Mouse (Mus musculus): Measurements from ENCODE around the gene Rab37. TPM values are rescaled to one million over a fixed set of nuclear protein-coding genes. Genes with fewer than 3 reads are reported as not detected.

The Rab37 gene
- polyA plus RNA-seq, 1 experiment from 2014 or later = 2.3 TPM

DNA sequence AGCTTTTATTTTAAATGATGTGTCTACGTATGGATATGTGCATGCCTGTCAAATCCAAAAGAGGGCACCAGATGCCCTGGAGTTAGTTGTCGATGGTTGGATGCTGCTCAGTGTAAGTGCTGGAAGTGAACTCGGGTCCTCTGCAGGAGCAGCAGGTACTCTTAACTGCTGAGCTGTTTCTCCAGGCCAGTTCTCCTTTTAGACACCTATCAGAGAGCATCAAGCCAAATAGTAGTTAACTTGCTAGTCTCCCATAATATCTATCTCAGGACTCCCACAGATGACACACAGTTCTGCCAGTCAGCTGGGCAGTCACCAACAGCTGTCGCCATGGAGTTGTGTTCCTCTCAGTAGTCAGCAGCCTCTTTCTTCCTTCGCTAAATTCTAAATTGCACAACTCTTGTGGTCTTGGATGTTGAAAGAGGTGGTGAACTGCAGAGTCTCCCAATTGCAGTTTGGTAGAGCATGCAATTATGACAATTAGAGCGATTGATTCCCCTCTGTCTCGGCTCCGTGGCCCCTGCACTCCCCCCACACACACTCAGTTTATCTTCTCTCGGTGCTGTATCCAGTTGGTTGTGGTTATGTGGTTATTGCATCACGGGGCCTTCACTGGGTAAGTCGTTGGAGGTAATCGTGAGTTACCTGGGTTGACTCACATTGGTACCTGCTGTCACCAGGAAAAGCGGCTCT is 97.5 kb downstream of the Rab37 start:
- H3K27ac ChIP-seq (ENCODE audit: low read length) = no peak overlapping the region
- no peak overlapping the region; the same call in 1 of the 2 replicates for H3K4me2 ChIP-seq (ENCODE audit: low read depth, low read length)
- no peaks in the 10 kb centered on the region for H3K27me3 ChIP-seq (ENCODE audit: control insufficient read depth, insufficient read depth, low read length)
- peaks cover 11% of the 10 kb centered on the region for H3K4me1 ChIP-seq (ENCODE audit: control insufficient read depth, insufficient read depth, low read length)
- no peak for ATAC-seq (ENCODE audit: insufficient read depth, low FRiP score)
- 83% methylated on average over 13 of the region's 13 CpGs for WGBS
- H3K4me3 ChIP-seq (replicated peaks; ENCODE audit: low read length) = no peak overlapping the region
- no peaks in the 10 kb centered on the region for H3K9me3 ChIP-seq (replicated peaks; ENCODE audit: control insufficient read depth, low read length)
- no peak overlapping the region for H3K9ac ChIP-seq (ENCODE audit: low read length)
- H3K36me3 ChIP-seq (ENCODE audit: control insufficient read depth, insufficient read depth, low read length) = no peaks in the 10 kb centered on the region

DNA sequence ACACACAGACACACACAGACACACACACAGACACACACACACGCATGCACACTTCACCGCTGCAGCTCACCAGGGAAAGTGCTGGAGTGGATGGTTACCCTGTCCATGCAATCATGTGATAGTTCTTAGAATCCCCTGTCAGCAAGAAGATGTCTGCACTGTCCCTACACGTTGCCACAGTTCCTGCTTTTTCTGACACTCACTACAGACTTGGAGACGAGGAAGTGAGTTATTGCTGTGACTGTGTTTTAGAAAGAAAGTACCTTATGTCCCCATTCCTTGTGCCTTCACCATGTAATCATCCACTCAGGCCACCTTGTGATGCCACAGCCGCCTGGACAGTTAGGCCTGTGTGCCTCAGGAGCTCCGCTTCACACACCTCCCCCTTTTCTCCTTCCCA is 98.1 kb downstream of the Rab37 start:
- no peaks in the 10 kb centered on the region for H3K36me3 ChIP-seq (ENCODE audit: control insufficient read depth, insufficient read depth, low read length)
- peaks cover 11% of the 10 kb centered on the region for H3K4me1 ChIP-seq (ENCODE audit: control insufficient read depth, insufficient read depth, low read length)
- no peak for ATAC-seq (ENCODE audit: insufficient read depth, low FRiP score)
- H3K4me2 ChIP-seq (ENCODE audit: low read depth, low read length) = no peak overlapping the region
- no peak overlapping the region for H3K9ac ChIP-seq (ENCODE audit: low read length)
- no peaks in the 10 kb centered on the region for H3K9me3 ChIP-seq (replicated peaks; ENCODE audit: control insufficient read depth, low read length)
- H3K27me3 ChIP-seq (ENCODE audit: control insufficient read depth, insufficient read depth, low read length) = no peaks in the 10 kb centered on the region
- no peak overlapping the region for H3K27ac ChIP-seq (ENCODE audit: low read length)
- WGBS = 84% methylated on average over 6 of the region's 6 CpGs
- H3K4me3 ChIP-seq (replicated peaks; ENCODE audit: low read length) = no peak overlapping the region

DNA sequence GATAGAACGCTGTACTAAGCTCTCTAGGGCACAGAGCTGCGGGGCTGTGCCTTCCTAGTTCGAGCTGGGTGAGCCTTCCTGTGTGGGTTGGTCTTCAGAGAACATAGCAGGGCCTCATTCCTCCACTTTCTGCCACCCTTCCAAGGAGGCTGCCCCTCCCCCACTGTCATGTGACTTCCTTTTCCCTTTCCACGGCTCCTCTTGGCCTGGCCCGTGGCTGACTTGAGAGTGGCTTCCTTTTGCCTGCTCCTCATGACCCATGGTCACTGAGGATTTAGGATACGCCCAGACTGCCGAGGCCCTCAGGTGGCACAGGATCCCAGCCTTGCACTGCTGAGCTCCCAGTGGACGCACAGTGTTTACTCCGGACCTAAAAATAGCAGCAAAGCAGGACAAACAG is 100.9 kb downstream of the Rab37 start:
- no peak overlapping the region; the same call in 1 of the 2 replicates for H3K9ac ChIP-seq (ENCODE audit: low read length)
- no peaks in the 10 kb centered on the region for H3K36me3 ChIP-seq (ENCODE audit: control insufficient read depth, insufficient read depth, low read length)
- H3K4me1 ChIP-seq (ENCODE audit: control insufficient read depth, insufficient read depth, low read length) = peaks cover 6% of the 10 kb centered on the region; the same call in 1 of the 2 replicates
- H3K27ac ChIP-seq (ENCODE audit: low read length) = peak overlapping the region; percentile 55; the same call in 1 of the 2 replicates
- H3K4me2 ChIP-seq (ENCODE audit: low read depth, low read length) = no peak overlapping the region
- H3K4me3 ChIP-seq (replicated peaks; ENCODE audit: low read length) = no peak overlapping the region
- no peaks in the 10 kb centered on the region for H3K9me3 ChIP-seq (replicated peaks; ENCODE audit: control insufficient read depth, low read length)
- ATAC-seq (ENCODE audit: insufficient read depth, low FRiP score) = peak; percentile 21; the same call in 1 of the 2 replicates
- WGBS = 46% methylated on average over 9 of the region's 9 CpGs
- no peaks in the 10 kb centered on the region for H3K27me3 ChIP-seq (ENCODE audit: control insufficient read depth, insufficient read depth, low read length)

DNA sequence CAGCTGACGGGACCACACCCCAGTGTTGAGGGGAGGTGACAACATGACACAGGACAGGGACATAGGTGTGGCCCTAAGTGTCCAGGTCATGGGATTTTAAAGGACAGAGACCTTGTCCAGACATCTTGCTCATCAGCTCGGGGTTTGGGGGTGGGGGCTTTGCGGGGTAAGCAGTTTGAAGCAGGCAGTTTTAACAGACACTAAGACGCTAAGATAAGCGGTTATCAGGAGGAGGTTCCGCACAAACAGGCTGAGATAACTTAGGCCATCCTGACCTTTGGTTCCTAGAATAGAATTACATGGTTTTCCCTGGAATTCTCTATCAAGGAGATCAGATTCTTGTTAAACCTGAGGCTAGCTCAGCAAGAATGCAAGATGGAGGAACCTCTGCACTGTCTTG is 103.5 kb downstream of the Rab37 start:
- Histone ChIP-seq H3K4me3 (replicated peaks; ENCODE audit: low read length) (no peak overlapping the region), H3K9ac (ENCODE audit: low read length) (no peak overlapping the region), H3K36me3 (ENCODE audit: control insufficient read depth, insufficient read depth, low read length) (no peaks in the 10 kb centered on the region), H3K4me1 (ENCODE audit: control insufficient read depth, insufficient read depth, low read length) (no peaks in the 10 kb centered on the region), H3K27ac (ENCODE audit: low read length) (no peak overlapping the region), H3K9me3 (replicated peaks; ENCODE audit: control insufficient read depth, low read length) (no peaks in the 10 kb centered on the region), H3K27me3 (ENCODE audit: control insufficient read depth, insufficient read depth, low read length) (no peaks in the 10 kb centered on the region), H3K4me2 (ENCODE audit: low read depth, low read length) (no peak overlapping the region)
- no peak for ATAC-seq (ENCODE audit: insufficient read depth, low FRiP score)
- 82% methylated on average over 6 of the region's 6 CpGs for WGBS

DNA sequence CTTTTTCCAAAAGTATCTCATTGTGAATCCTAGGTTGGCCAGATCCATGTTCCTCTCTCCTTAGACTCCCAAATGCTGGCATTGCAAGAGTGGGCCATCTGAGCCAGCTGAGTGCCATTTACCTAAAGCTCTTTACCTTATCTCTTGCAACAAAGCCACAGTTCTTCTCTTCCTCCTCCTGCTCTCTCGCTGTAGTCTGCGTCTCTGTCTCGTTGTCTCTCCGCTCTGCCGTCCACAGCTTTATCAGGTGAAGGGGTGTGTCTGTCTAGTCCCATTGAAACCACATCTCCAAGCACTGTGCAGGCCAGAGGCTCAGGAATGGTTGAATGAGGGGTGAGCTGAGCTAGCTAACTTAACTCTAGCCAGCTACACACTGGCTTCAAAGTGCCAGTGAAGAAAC is 104.7 kb downstream of the Rab37 start:
- WGBS = 63% methylated on average over 5 of the region's 5 CpGs
- H3K4me3 ChIP-seq (replicated peaks; ENCODE audit: low read length) = no peak overlapping the region
- no peaks in the 10 kb centered on the region for H3K9me3 ChIP-seq (replicated peaks; ENCODE audit: control insufficient read depth, low read length)
- no peak overlapping the region for H3K9ac ChIP-seq (ENCODE audit: low read length)
- no peak overlapping the region for H3K4me2 ChIP-seq (ENCODE audit: low read depth, low read length)
- no peak for ATAC-seq (ENCODE audit: insufficient read depth, low FRiP score)
- H3K27me3 ChIP-seq (ENCODE audit: control insufficient read depth, insufficient read depth, low read length) = no peaks in the 10 kb centered on the region
- H3K36me3 ChIP-seq (ENCODE audit: control insufficient read depth, insufficient read depth, low read length) = no peaks in the 10 kb centered on the region
- H3K4me1 ChIP-seq (ENCODE audit: control insufficient read depth, insufficient read depth, low read length) = no peaks in the 10 kb centered on the region
- H3K27ac ChIP-seq (ENCODE audit: low read length) = no peak overlapping the region

DNA sequence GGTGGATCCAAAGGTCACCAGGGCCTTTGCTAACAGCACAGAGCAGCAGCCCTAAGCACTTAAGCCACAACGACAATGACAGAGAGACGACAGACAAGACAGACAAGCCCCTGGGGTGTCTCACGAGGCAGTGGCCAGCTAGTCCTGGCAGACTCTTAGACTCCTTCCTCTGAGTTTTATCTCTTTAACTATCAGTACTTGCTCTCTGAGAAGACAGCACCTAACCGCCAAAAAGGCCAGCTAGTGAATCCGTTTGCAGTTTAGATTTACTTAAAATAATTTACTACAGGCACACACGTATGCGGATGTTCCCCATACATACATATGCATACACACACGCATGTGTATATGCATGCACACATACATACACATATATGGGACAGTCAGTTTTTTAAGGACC is 106.3 kb downstream of the Rab37 start:
- Histone ChIP-seq H3K9ac (ENCODE audit: low read length) (no peak overlapping the region), H3K4me3 (replicated peaks; ENCODE audit: low read length) (no peak overlapping the region), H3K9me3 (replicated peaks; ENCODE audit: control insufficient read depth, low read length) (no peaks in the 10 kb centered on the region), H3K27me3 (ENCODE audit: control insufficient read depth, insufficient read depth, low read length) (no peaks in the 10 kb centered on the region), H3K4me1 (ENCODE audit: control insufficient read depth, insufficient read depth, low read length) (no peaks in the 10 kb centered on the region), H3K27ac (ENCODE audit: low read length) (no peak overlapping the region), H3K4me2 (ENCODE audit: low read depth, low read length) (no peak overlapping the region), H3K36me3 (ENCODE audit: control insufficient read depth, insufficient read depth, low read length) (peaks cover 5% of the 10 kb centered on the region; the same call in 1 of the 2 replicates)
- WGBS = 75% methylated on average over 8 of the region's 8 CpGs
- no peak for ATAC-seq (ENCODE audit: insufficient read depth, low FRiP score)

DNA sequence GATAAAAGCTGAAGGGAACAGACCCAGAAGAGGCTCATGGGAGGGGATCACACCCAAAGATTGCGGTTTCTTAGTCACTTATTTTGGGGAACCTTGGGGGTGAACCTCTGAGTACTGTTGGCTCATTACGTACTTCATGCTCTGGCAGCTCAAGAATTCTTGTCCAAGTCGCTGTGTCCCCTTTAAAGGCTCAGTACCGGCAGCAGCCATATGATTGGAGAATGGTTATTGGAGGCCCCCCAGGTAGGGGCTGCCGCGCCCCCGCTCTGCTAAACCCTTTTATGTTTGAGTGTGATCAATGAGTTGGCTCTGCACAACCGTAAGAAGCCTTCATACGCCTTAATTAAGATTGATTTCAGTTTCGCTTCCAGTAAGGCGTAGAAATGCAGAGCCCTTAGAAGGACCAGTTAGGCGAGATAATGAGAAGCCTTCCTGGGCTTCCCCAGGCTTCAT is 107.7 kb downstream of the Rab37 start:
- H3K9me3 ChIP-seq (replicated peaks; ENCODE audit: control insufficient read depth, low read length) = no peaks in the 10 kb centered on the region
- ATAC-seq (ENCODE audit: insufficient read depth, low FRiP score) = no peak
- no peak overlapping the region for H3K4me2 ChIP-seq (ENCODE audit: low read depth, low read length)
- peaks cover 5% of the 10 kb centered on the region; the same call in 1 of the 2 replicates for H3K36me3 ChIP-seq (ENCODE audit: control insufficient read depth, insufficient read depth, low read length)
- no peak overlapping the region for H3K4me3 ChIP-seq (replicated peaks; ENCODE audit: low read length)
- no peak overlapping the region for H3K27ac ChIP-seq (ENCODE audit: low read length)
- no peak overlapping the region for H3K9ac ChIP-seq (ENCODE audit: low read length)
- no peaks in the 10 kb centered on the region for H3K27me3 ChIP-seq (ENCODE audit: control insufficient read depth, insufficient read depth, low read length)
- no peaks in the 10 kb centered on the region for H3K4me1 ChIP-seq (ENCODE audit: control insufficient read depth, insufficient read depth, low read length)
- WGBS = 43% methylated on average over 12 of the region's 12 CpGs

DNA sequence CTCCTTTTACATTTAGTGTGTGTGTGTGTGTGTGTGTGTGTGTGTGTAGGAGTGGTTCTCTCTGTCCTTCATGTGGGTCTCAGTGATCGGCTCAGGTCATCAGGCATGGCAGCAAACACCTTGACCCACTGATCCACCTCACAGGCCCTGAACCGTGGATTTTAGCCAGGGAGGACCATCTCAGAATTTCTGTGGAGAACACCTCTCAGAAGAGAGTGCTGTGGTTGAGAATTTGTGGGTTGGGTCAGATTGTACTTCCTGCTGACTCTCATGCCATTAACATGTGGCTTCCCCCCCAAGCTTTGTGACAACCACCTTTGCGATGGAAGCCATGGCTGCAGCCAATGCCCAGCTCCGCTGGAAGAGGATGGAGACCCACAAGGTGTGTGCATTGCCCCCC is 109.3 kb downstream of the Rab37 start:
- Histone ChIP-seq H3K4me2 (ENCODE audit: low read depth, low read length) (no peak overlapping the region), H3K27me3 (ENCODE audit: control insufficient read depth, insufficient read depth, low read length) (no peaks in the 10 kb centered on the region), H3K36me3 (ENCODE audit: control insufficient read depth, insufficient read depth, low read length) (peaks cover 5% of the 10 kb centered on the region; the same call in 1 of the 2 replicates), H3K9ac (ENCODE audit: low read length) (no peak overlapping the region), H3K4me1 (ENCODE audit: control insufficient read depth, insufficient read depth, low read length) (no peaks in the 10 kb centered on the region), H3K9me3 (replicated peaks; ENCODE audit: control insufficient read depth, low read length) (no peaks in the 10 kb centered on the region), H3K27ac (ENCODE audit: low read length) (no peak overlapping the region), H3K4me3 (replicated peaks; ENCODE audit: low read length) (no peak overlapping the region)
- WGBS = 89% methylated on average over 4 of the region's 4 CpGs
- no peak for ATAC-seq (ENCODE audit: insufficient read depth, low FRiP score)

DNA sequence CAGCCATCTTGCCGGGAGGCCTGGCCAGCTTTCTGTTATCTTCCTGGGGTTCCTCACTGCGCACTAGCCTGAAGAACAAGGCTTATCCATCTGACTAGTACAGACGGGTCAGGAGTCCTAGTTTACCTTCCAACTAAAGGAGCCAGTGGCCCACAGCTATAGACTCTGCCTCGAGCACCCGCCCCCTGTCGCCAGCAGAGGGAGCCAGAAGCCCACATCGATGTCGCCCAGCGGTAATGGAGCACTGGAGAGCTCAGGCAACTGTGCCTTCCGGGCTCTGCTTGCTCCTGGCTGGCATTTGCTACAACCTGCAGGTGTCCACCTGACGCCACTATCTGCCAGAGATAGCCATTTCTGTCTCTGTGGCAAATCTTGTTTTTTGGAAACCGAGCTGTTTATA is 111.1 kb downstream of the Rab37 start:
- H3K4me1 ChIP-seq (ENCODE audit: control insufficient read depth, insufficient read depth, low read length) = no peaks in the 10 kb centered on the region
- 17% methylated on average over 12 of the region's 12 CpGs for whole genome bisulfite sequencing
- H3K36me3 ChIP-seq (ENCODE audit: control insufficient read depth, insufficient read depth, low read length) = peaks cover 8% of the 10 kb centered on the region; the same call in 1 of the 2 replicates
- H3K27me3 ChIP-seq (ENCODE audit: control insufficient read depth, insufficient read depth, low read length) = no peaks in the 10 kb centered on the region
- no peak overlapping the region for H3K4me3 ChIP-seq (replicated peaks; ENCODE audit: low read length)
- no peaks in the 10 kb centered on the region for H3K9me3 ChIP-seq (replicated peaks; ENCODE audit: control insufficient read depth, low read length)
- H3K27ac ChIP-seq (ENCODE audit: low read length) = no peak overlapping the region
- ATAC-seq (ENCODE audit: insufficient read depth, low FRiP score) = peak; percentile 82; the same call in 1 of the 2 replicates
- H3K4me2 ChIP-seq (ENCODE audit: low read depth, low read length) = no peak overlapping the region
- H3K9ac ChIP-seq (ENCODE audit: low read length) = no peak overlapping the region

Measured in stomach, embryonic 16.5 days (tissue).